Mouse (Mus musculus): ENCODE measurements at regions not wholly inside any gene's neighbourhood (a gene's known extent, or its start where the extent isn't known, plus 50 kb on each side); places are given as distances from the start of the nearest gene placed in this dataset.

DNA sequence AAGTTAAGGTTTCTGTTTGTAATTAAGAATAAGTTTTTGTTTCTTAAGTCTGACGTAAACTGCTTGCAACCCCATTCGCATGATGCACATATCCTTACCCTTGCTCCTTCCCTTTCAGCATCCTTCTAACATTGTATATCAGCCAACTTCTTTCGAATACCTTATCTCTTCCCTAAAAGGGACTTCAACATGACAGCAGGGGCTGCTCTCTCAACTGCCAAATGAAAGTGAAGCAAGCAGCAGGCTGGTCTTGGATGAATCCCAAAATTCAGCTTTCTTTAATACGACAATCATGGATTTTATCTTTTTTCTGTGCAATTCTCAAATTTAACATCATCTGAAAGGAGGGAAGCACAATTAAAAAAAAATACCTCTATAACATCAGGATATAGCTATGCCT lies 403.2 kb downstream of the Serpinb8 start:
- TF ChIP-seq CTCF (IDR thresholded peaks at IDR 0.05; ENCODE audit: low read depth, low read length) (no peak), EP300 (IDR thresholded peaks at IDR 0.05; ENCODE audit: insufficient read depth, low read depth, low read length) (no peak)

Measured in ES-Bruce4 (cell line).